Mouse (Mus musculus): ENCODE measurements around the gene Rack1. TPM values are rescaled to one million over a fixed set of nuclear protein-coding genes. Genes with fewer than 3 reads are reported as not detected.

Gene Rack1
- polyA plus RNA-seq, 1 experiment from 2014 or later = 665 TPM

- Histone ChIP-seq H3K4me2 (replicated peaks) (no peak overlapping the region), H3K4me1 (peaks cover 17% of the 10 kb centered on the region), H3K27ac (no peak overlapping the region), H3K4me3 (no peak overlapping the region), H3K27me3 (no peaks in the 10 kb centered on the region), H3K9me3 (no peaks in the 10 kb centered on the region), H3K9ac (no peak overlapping the region), H3K36me3 (peaks cover 9% of the 10 kb centered on the region)
- no peak for ATAC-seq (ENCODE audit: insufficient number of reproducible peaks, insufficient read depth, low FRiP score, low TSS enrichment)
- 88% methylated on average over 5 of the region's 5 CpGs for WGBS
Measured at GRCm38 (mm10) chr11:48797287-48797686, 2.8 kb upstream of the Rack1 start.

- H3K36me3 ChIP-seq = peaks cover 19% of the 10 kb centered on the region
- no peaks in the 10 kb centered on the region for H3K9me3 ChIP-seq
- peaks cover 19% of the 10 kb centered on the region for H3K4me1 ChIP-seq
- ATAC-seq (ENCODE audit: insufficient number of reproducible peaks, insufficient read depth, low FRiP score, low TSS enrichment) = no peak
- peak overlapping the region; percentile 41; the same call in 1 of the 2 replicates for H3K9ac ChIP-seq
- WGBS = 88% methylated on average over 7 of the region's 7 CpGs
- H3K4me2 ChIP-seq (replicated peaks) = peak overlapping the region; percentile 75; the same call in 1 of the 2 replicates
- no peaks in the 10 kb centered on the region for H3K27me3 ChIP-seq
- H3K4me3 ChIP-seq = no peak overlapping the region
- H3K27ac ChIP-seq = no peak overlapping the region
Measured at GRCm38 (mm10) chr11:48798308-48798707, 1.8 kb upstream of the Rack1 start.

GRCm38 (mm10) chr11:48798984-48799920, 880 bp upstream of the Rack1 start:
- no peaks in the 10 kb centered on the region for H3K9me3 ChIP-seq
- H3K27ac ChIP-seq = peak overlapping the region; percentile 98
- H3K4me1 ChIP-seq = peaks cover 19% of the 10 kb centered on the region
- WGBS = 9% methylated on average over 18 of the region's 18 CpGs
- H3K27me3 ChIP-seq = no peaks in the 10 kb centered on the region
- ATAC-seq (ENCODE audit: insufficient number of reproducible peaks, insufficient read depth, low FRiP score, low TSS enrichment) = 0 out of 2 replicates have a peak, but pooled peaks have one; percentile 2
- H3K4me2 ChIP-seq (replicated peaks) = peak overlapping the region; percentile 75
- peak overlapping the region; percentile 89 for H3K4me3 ChIP-seq
- H3K9ac ChIP-seq = peak overlapping the region; percentile 51
- peaks cover 29% of the 10 kb centered on the region for H3K36me3 ChIP-seq

GRCm38 (mm10) chr11:48801831-48802772, 2.0 kb downstream of the Rack1 start:
- peaks cover 57% of the 10 kb centered on the region for H3K36me3 ChIP-seq
- H3K27ac ChIP-seq = no peak overlapping the region
- WGBS = 74% methylated on average over 17 of the region's 17 CpGs

GRCm38 (mm10) chr11:48803988-48804387, 3.9 kb downstream of the Rack1 start:
- 96% methylated on average over 2 of the region's 2 CpGs for WGBS
- H3K27me3 ChIP-seq = no peaks in the 10 kb centered on the region
- no peaks in the 10 kb centered on the region for H3K9me3 ChIP-seq
- no peak overlapping the region for H3K27ac ChIP-seq
- H3K36me3 ChIP-seq = peaks cover 74% of the 10 kb centered on the region
- no peak overlapping the region for H3K9ac ChIP-seq
- peaks cover 13% of the 10 kb centered on the region for H3K4me1 ChIP-seq
- H3K4me2 ChIP-seq (replicated peaks) = no peak overlapping the region
- ATAC-seq (ENCODE audit: insufficient number of reproducible peaks, insufficient read depth, low FRiP score, low TSS enrichment) = no peak
- H3K4me3 ChIP-seq = no peak overlapping the region

More at GRCm38 (mm10) chr11:48801831-48802772, 2.0 kb downstream of the Rack1 start:
- Histone ChIP-seq H3K9ac (peak overlapping the region; percentile 94), H3K4me3 (peak overlapping the region; percentile 89), H3K4me2 (replicated peaks) (peak overlapping the region; percentile 75), H3K27me3 (no peaks in the 10 kb centered on the region), H3K4me1 (peaks cover 19% of the 10 kb centered on the region), H3K9me3 (no peaks in the 10 kb centered on the region)
- no peak for ATAC-seq (ENCODE audit: insufficient number of reproducible peaks, insufficient read depth, low FRiP score, low TSS enrichment)

- no peaks in the 10 kb centered on the region for H3K27me3 ChIP-seq
- no peaks in the 10 kb centered on the region for H3K9me3 ChIP-seq
- no peak overlapping the region for H3K9ac ChIP-seq
- no peak overlapping the region for H3K27ac ChIP-seq
- H3K4me1 ChIP-seq = peaks cover 12% of the 10 kb centered on the region
- ATAC-seq (ENCODE audit: insufficient number of reproducible peaks, insufficient read depth, low FRiP score, low TSS enrichment) = no peak
- 84% methylated on average over 2 of the region's 2 CpGs for WGBS
- H3K4me3 ChIP-seq = no peak overlapping the region
- H3K4me2 ChIP-seq (replicated peaks) = no peak overlapping the region
- peaks cover 82% of the 10 kb centered on the region for H3K36me3 ChIP-seq
Measured at GRCm38 (mm10) chr11:48804922-48805321, 4.8 kb downstream of the Rack1 start.

GRCm38 (mm10) chr11:48806856-48807562, 6.9 kb downstream of the Rack1 start:
- no peak overlapping the region for H3K4me2 ChIP-seq (replicated peaks)
- H3K27me3 ChIP-seq = no peaks in the 10 kb centered on the region
- ATAC-seq (ENCODE audit: insufficient number of reproducible peaks, insufficient read depth, low FRiP score, low TSS enrichment) = peak; percentile 53; the same call in 1 of the 2 replicates
- H3K9ac ChIP-seq = no peak overlapping the region
- no peaks in the 10 kb centered on the region for H3K9me3 ChIP-seq
- peaks cover 96% of the 10 kb centered on the region for H3K36me3 ChIP-seq
- H3K27ac ChIP-seq = peak overlapping the region; percentile 30; the same call in 1 of the 2 replicates
- peaks cover 5% of the 10 kb centered on the region for H3K4me1 ChIP-seq
- WGBS = 57% methylated on average over 21 of the region's 21 CpGs
- H3K4me3 ChIP-seq = no peak overlapping the region

- Histone ChIP-seq H3K27me3 (no peaks in the 10 kb centered on the region), H3K4me3 (no peak overlapping the region), H3K9me3 (no peaks in the 10 kb centered on the region), H3K4me2 (replicated peaks) (no peak overlapping the region), H3K9ac (no peak overlapping the region), H3K36me3 (peaks cover 96% of the 10 kb centered on the region), H3K27ac (0 out of 2 replicates have a peak overlapping the region, but pooled peaks have one; percentile 46), H3K4me1 (no peaks in the 10 kb centered on the region)
- 0 out of 2 replicates have a peak, but pooled peaks have one; percentile 47 for ATAC-seq (ENCODE audit: insufficient number of reproducible peaks, insufficient read depth, low FRiP score, low TSS enrichment)
- WGBS = 60% methylated on average over 14 of the region's 14 CpGs
Measured at GRCm38 (mm10) chr11:48807563-48808303, 7.6 kb downstream of the Rack1 start.

- peaks cover 90% of the 10 kb centered on the region for H3K36me3 ChIP-seq
Measured at GRCm38 (mm10) chr11:48808304-48808646, 8.1 kb downstream of the Rack1 start.

GRCm38 (mm10) chr11:48808737-48809433, 8.8 kb downstream of the Rack1 start:
- Histone ChIP-seq H3K4me2 (replicated peaks) (no peak overlapping the region), H3K4me3 (no peak overlapping the region), H3K27ac (no peak overlapping the region), H3K27me3 (no peaks in the 10 kb centered on the region), H3K4me1 (no peaks in the 10 kb centered on the region), H3K9ac (no peak overlapping the region), H3K36me3 (peaks cover 84% of the 10 kb centered on the region), H3K9me3 (no peaks in the 10 kb centered on the region)
- 75% methylated on average over 16 of the region's 16 CpGs for WGBS
- no peak for ATAC-seq (ENCODE audit: insufficient number of reproducible peaks, insufficient read depth, low FRiP score, low TSS enrichment)

More at GRCm38 (mm10) chr11:48808304-48808646, 8.1 kb downstream of the Rack1 start:
- H3K4me2 ChIP-seq (replicated peaks) = no peak overlapping the region
- H3K9me3 ChIP-seq = no peaks in the 10 kb centered on the region
- ATAC-seq (ENCODE audit: insufficient number of reproducible peaks, insufficient read depth, low FRiP score, low TSS enrichment) = no peak
- H3K9ac ChIP-seq = no peak overlapping the region
- H3K27me3 ChIP-seq = no peaks in the 10 kb centered on the region
- 0 out of 2 replicates have a peak overlapping the region, but pooled peaks have one; percentile 46 for H3K27ac ChIP-seq
- H3K4me1 ChIP-seq = no peaks in the 10 kb centered on the region
- H3K4me3 ChIP-seq = no peak overlapping the region

Data from embryonic facial prominence, embryonic 12.5 days (tissue).